Mouse (Mus musculus): ENCODE data around the gene Daglb.

Daglb gene

GRCm38 (mm10) chr5:143464100-143464756 lies at the start of gene Daglb:
Gene Daglb, plus strand, starts transcription at chr5:143464584.
- DNase-seq (ENCODE audit: low read depth, low spot score) = peak; percentile 89

- DNase-seq (ENCODE audit: low read depth, low spot score) = no peak
Measured at GRCm38 (mm10) chr5:143421484-143421883, 42.9 kb upstream of the Daglb start.

- DNase-seq (ENCODE audit: low read depth, low spot score) = no peak
Measured at GRCm38 (mm10) chr5:143422990-143423389, 41.4 kb upstream of the Daglb start.

GRCm38 (mm10) chr5:143423899-143424519 lies 40.4 kb upstream of the Daglb start:
- DNase-seq (ENCODE audit: low read depth, low spot score) = peak; percentile 68

- peak; percentile 90 for DNase-seq (ENCODE audit: low read depth, low spot score)
Measured at GRCm38 (mm10) chr5:143434421-143434820, 30.0 kb upstream of the Daglb start.

- no peak for DNase-seq (ENCODE audit: low read depth, low spot score)
Measured at GRCm38 (mm10) chr5:143441298-143441697, 23.1 kb upstream of the Daglb start.

GRCm38 (mm10) chr5:143441753-143442152 lies 22.6 kb upstream of the Daglb start:
- DNase-seq (ENCODE audit: low read depth, low spot score) = no peak

GRCm38 (mm10) chr5:143463671-143464070 lies 713 bp upstream of the Daglb start:
- no peak for DNase-seq (ENCODE audit: low read depth, low spot score)

- no peak for DNase-seq (ENCODE audit: low read depth, low spot score)
Measured at GRCm38 (mm10) chr5:143464757-143465118, 354 bp downstream of the Daglb start.

GRCm38 (mm10) chr5:143465156-143466085 lies 1.0 kb downstream of the Daglb start:
- no peak for DNase-seq (ENCODE audit: low read depth, low spot score)

- DNase-seq (ENCODE audit: low read depth, low spot score) = no peak
Measured at GRCm38 (mm10) chr5:143466891-143467669, 2.7 kb downstream of the Daglb start.

GRCm38 (mm10) chr5:143467931-143468330 lies 3.5 kb downstream of the Daglb start:
- DNase-seq (ENCODE audit: low read depth, low spot score) = no peak

- DNase-seq (ENCODE audit: low read depth, low spot score) = no peak
Measured at GRCm38 (mm10) chr5:143469628-143470027, 5.2 kb downstream of the Daglb start.

- DNase-seq (ENCODE audit: low read depth, low spot score) = no peak
Measured at GRCm38 (mm10) chr5:143470421-143471164, 6.2 kb downstream of the Daglb start.

GRCm38 (mm10) chr5:143471165-143471546 lies 6.8 kb downstream of the Daglb start:
- no peak for DNase-seq (ENCODE audit: low read depth, low spot score)

- no peak for DNase-seq (ENCODE audit: low read depth, low spot score)
Measured at GRCm38 (mm10) chr5:143471953-143472618, 7.7 kb downstream of the Daglb start.

GRCm38 (mm10) chr5:143475153-143475844 lies 10.9 kb downstream of the Daglb start:
- DNase-seq (ENCODE audit: low read depth, low spot score) = no peak

GRCm38 (mm10) chr5:143476013-143476412 lies 11.6 kb downstream of the Daglb start:
- no peak for DNase-seq (ENCODE audit: low read depth, low spot score)

- DNase-seq (ENCODE audit: low read depth, low spot score) = no peak
Measured at GRCm38 (mm10) chr5:143477901-143478300, 13.5 kb downstream of the Daglb start.

- no peak for DNase-seq (ENCODE audit: low read depth, low spot score)
Measured at GRCm38 (mm10) chr5:143484955-143485354, 20.6 kb downstream of the Daglb start.
